Mouse (Mus musculus): ENCODE measurements around the gene Ms4a12.

GRCm38 (mm10) chr19:11280223-11280622, 48.0 kb upstream of the Ms4a12 start:
- TF ChIP-seq CTCF (IDR thresholded peaks at IDR 0.05; ENCODE audit: borderline replicate concordance, insufficient read depth, low read depth, low read length) (no peak), POLR2A (IDR thresholded peaks at IDR 0.05; ENCODE audit: borderline replicate concordance, insufficient read depth, low read length) (no peak)

Data from cerebellum, adult 2 months (tissue).